Mouse (Mus musculus): ENCODE results near the gene Txk. TPM values are rescaled to one million over a fixed set of nuclear protein-coding genes. Genes with fewer than 3 reads are reported as not detected.

Txk gene
- polyA plus RNA-seq, 1 experiment from 2014 or later = 0.27 TPM

- Histone ChIP-seq H3K27ac (no peak overlapping the region), H3K36me3 (ENCODE audit: inconsistent target) (no peaks in the 10 kb centered on the region), H3K4me3 (ENCODE audit: inconsistent target) (no peak overlapping the region), H3K79me2 (ENCODE audit: inconsistent target) (no peaks in the 10 kb centered on the region)
- WGBS (ENCODE audit: missing documents) = 100% methylated on average over 1 of the region's 2 CpGs
Measured at GRCm38 (mm10) chr5:72694684-72695083, 57.9 kb downstream of the Txk start.

- H3K4me3 ChIP-seq (ENCODE audit: inconsistent target) = no peak overlapping the region
- 97% methylated on average over 3 of the region's 5 CpGs for WGBS (ENCODE audit: missing documents)
- no peak overlapping the region for H3K27ac ChIP-seq
- H3K79me2 ChIP-seq (ENCODE audit: inconsistent target) = no peaks in the 10 kb centered on the region
- no peaks in the 10 kb centered on the region for H3K36me3 ChIP-seq (ENCODE audit: inconsistent target)
Measured at GRCm38 (mm10) chr5:72690516-72690915, 62.1 kb downstream of the Txk start.

DNA sequence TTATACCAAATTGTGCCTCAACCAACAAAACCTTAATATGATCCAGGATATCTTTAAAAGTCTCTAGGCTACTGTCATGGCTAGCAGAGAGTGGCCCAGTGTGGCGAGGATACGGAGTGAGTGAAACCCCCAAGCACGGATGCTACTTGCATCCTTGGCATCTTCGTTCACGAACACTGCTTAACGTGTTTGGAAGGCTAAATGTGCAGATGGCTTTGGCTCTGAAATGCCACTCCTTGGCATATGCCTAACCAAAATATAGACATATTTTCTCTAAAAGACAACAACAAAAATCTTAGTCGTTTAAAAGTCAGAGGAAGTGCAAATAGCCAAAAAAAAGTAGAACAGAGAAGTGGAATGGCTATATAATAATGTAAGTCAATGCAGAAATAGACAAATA is 63.0 kb downstream of the Txk start:
- no peak overlapping the region for H3K4me3 ChIP-seq (ENCODE audit: inconsistent target)
- no peaks in the 10 kb centered on the region for H3K36me3 ChIP-seq (ENCODE audit: inconsistent target)
- H3K27ac ChIP-seq = no peak overlapping the region
- 91% methylated on average over 7 of the region's 7 CpGs for WGBS (ENCODE audit: missing documents)
- H3K79me2 ChIP-seq (ENCODE audit: inconsistent target) = no peaks in the 10 kb centered on the region

DNA sequence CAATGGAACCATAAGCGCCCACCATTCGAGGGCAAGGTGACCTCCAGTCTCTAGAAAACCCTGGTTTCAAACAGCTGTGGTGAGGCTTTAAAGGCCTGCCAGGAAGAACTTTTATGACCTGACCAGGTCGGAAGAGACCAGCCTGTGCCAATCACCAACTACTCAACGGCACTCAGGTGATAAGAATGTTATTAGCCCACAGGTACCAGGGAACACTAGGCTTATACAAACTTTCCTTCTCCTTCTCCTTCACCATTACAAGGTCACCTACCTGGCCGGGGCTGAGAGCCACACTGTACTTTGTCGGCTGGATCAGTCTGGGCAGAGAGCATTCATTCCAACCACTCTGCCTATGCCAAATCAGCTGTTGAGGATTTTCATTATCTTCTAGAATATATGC is 71.1 kb downstream of the Txk start:
- H3K79me2 ChIP-seq (ENCODE audit: inconsistent target) = no peaks in the 10 kb centered on the region
- H3K27ac ChIP-seq = no peak overlapping the region
- no peak overlapping the region for H3K4me3 ChIP-seq (ENCODE audit: inconsistent target)
- 68% methylated on average over 6 of the region's 6 CpGs for WGBS (ENCODE audit: missing documents)
- H3K36me3 ChIP-seq (ENCODE audit: inconsistent target) = no peaks in the 10 kb centered on the region

DNA sequence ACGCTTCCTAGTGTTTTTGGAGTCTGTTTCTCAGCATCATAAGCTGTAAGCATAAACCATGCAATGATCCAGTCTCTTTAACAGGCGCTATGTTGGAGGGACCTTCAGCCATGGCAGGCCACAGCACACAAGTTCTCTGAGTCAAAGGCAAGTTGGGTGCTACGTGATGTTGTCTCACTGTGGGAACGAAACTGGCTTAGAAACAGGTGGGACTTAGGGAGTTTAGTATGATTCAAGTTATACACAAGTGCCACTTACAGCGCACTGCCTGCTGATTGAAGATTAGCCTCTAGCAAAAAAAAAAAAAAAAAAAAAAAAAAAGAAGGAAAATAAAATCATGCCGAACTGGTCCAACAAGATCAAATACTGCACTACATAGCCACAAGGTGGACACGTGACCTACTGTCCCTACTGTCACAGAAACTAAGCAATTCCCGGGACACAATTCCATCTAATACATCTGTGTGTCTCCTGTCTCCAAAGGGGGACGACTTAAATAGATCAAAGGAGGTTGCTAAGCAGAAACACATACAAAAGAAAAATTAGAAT is 77.5 kb downstream of the Txk start:
- Histone ChIP-seq H3K4me3 (ENCODE audit: inconsistent target) (no peak overlapping the region), H3K79me2 (ENCODE audit: inconsistent target) (no peaks in the 10 kb centered on the region), H3K36me3 (ENCODE audit: inconsistent target) (no peaks in the 10 kb centered on the region), H3K27ac (no peak overlapping the region)
- WGBS (ENCODE audit: missing documents) = 93% methylated on average over 9 of the region's 9 CpGs

DNA sequence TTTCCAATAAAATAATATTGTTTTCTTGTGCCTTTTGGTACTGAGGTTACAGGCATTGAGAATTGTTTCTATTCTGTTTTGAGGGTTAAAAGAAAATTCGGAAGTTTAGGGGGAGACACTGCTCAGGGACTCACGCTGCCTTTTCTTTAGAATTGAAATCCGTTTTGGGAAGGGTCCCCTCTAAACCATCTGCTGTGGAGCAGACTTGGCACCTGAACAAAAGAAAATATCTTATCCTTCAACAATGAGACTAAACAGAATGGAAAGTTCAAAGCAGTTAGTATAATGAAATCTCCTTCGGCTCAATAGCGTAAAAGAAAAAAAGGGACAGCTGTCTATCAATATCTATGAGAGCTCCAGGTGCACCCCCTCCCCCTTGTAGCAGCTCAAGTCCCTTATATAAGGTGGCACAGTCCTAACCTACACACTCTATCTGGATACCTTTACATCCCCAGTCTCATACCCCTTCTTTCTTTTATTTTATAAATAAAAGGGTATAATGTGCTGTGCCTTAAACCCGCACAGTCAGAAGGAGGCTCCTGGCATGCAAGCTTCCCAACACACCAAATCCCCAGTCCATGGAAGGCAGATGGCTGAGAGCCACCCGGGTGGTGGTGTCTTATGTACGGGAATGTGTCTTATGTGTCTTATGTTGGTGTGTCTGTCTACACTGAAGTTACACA is 81.4 kb downstream of the Txk start:
- H3K27ac ChIP-seq = no peak overlapping the region
- H3K79me2 ChIP-seq (ENCODE audit: inconsistent target) = no peaks in the 10 kb centered on the region
- no peak overlapping the region for H3K4me3 ChIP-seq (ENCODE audit: inconsistent target)
- H3K36me3 ChIP-seq (ENCODE audit: inconsistent target) = no peaks in the 10 kb centered on the region
- WGBS (ENCODE audit: missing documents) = 92% methylated on average over 8 of the region's 8 CpGs

DNA sequence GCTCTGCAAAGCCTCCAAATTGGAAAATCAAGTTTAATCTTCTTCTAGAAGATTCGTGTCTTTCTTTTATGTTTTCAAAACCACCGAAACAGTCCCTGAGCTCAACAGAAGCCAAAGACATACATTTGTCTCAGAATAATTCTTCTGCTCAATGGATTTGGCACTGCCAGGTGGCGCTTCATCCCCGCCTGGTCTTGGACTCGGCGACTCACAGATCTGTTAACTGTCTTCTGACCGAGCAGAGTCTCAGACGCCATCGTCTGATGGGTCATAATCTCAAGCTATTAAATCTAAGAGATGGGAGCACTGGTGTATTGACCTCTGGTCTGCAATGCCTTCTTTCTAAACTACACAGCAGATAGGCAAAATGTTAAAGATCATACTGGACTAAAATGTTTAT is 84.2 kb downstream of the Txk start:
- Histone ChIP-seq H3K36me3 (ENCODE audit: inconsistent target) (no peaks in the 10 kb centered on the region), H3K27ac (no peak overlapping the region), H3K4me3 (ENCODE audit: inconsistent target) (no peak overlapping the region), H3K79me2 (ENCODE audit: inconsistent target) (no peaks in the 10 kb centered on the region)
- WGBS (ENCODE audit: missing documents) = 89% methylated on average over 9 of the region's 9 CpGs

DNA sequence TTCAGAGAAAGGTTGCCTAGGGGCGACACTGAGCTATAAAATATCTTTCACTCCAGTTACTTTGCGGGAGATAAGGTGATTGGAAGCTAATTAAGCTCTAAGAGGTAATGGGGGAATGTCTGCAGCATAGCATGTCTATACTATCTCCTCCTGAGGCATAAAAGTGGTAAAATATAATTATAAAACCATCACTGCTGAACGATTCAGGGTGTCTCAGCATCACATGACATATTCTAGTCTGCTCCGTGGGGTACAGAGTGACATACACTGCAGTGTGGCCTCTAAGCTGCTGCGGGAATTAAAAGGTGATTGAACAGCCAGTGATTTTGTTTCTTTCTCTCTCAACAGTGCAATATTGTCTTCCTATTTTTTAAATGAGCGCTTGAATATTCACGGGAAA is 86.1 kb downstream of the Txk start:
- no peak overlapping the region for H3K4me3 ChIP-seq (ENCODE audit: inconsistent target)

DNA sequence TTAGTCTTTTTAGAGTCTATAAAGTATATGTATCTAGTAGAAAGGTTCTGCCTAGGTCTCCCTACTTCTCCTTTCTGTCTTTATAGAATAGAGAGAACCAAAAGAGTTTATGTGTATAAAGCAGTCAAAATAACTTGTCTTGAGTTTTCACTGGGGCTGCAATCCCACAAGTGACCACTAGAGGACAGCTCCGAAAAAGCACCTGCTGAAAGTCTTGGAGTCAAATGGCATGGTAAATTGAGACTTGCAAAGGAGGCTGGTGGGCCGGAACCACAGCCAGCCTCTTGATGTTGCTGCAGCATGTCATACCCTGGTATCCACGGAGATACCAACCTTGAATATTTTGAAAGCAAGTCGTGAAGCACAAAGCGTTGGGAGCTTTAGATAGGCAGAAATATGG is 87.3 kb downstream of the Txk start:
- WGBS (ENCODE audit: missing documents) = 42% methylated on average over 5 of the region's 5 CpGs
- H3K36me3 ChIP-seq (ENCODE audit: inconsistent target) = no peaks in the 10 kb centered on the region
- H3K27ac ChIP-seq = no peak overlapping the region
- no peak overlapping the region for H3K4me3 ChIP-seq (ENCODE audit: inconsistent target)
- H3K79me2 ChIP-seq (ENCODE audit: inconsistent target) = no peaks in the 10 kb centered on the region

More for the DNA sequence above, 86.1 kb downstream of the Txk start:
- 95% methylated on average over 7 of the region's 7 CpGs for WGBS (ENCODE audit: missing documents)
- H3K36me3 ChIP-seq (ENCODE audit: inconsistent target) = no peaks in the 10 kb centered on the region
- no peak overlapping the region for H3K27ac ChIP-seq
- no peaks in the 10 kb centered on the region for H3K79me2 ChIP-seq (ENCODE audit: inconsistent target)

GRCm38 (mm10) chr5:72664854-72665253 is 87.7 kb downstream of the Txk start:
- Histone ChIP-seq H3K27ac (no peak overlapping the region), H3K36me3 (ENCODE audit: inconsistent target) (no peaks in the 10 kb centered on the region), H3K4me3 (ENCODE audit: inconsistent target) (no peak overlapping the region), H3K79me2 (ENCODE audit: inconsistent target) (no peaks in the 10 kb centered on the region)
- WGBS (ENCODE audit: missing documents) = 52% methylated on average over 3 of the region's 3 CpGs

DNA sequence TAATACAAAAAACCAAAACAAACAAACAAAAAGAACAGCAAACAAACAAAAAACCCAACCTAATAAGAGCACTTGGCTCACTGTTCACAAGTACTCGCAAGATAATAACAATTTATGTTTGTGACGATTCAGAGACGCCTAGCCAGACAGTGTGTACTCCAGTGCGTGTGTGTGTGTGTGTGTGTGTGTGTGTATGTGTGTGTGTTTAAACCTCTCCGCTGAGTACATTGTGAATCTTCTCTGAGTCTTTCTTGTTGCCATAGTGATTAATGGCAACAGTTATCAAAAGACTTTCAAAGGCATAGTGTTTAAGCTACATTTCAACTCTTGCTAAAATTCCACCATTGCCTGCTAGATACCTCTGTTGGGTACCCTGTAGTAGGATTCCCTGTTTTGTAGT is 88.5 kb downstream of the Txk start:
- no peak overlapping the region for H3K27ac ChIP-seq
- H3K4me3 ChIP-seq (ENCODE audit: inconsistent target) = no peak overlapping the region
- H3K36me3 ChIP-seq (ENCODE audit: inconsistent target) = no peaks in the 10 kb centered on the region
- 93% methylated on average over 5 of the region's 5 CpGs for WGBS (ENCODE audit: missing documents)
- H3K79me2 ChIP-seq (ENCODE audit: inconsistent target) = no peaks in the 10 kb centered on the region

GRCm38 (mm10) chr5:72661051-72661781 is 91.4 kb downstream of the Txk start:
- H3K4me3 ChIP-seq (ENCODE audit: inconsistent target) = no peak overlapping the region
- H3K79me2 ChIP-seq (ENCODE audit: inconsistent target) = no peaks in the 10 kb centered on the region
- H3K27ac ChIP-seq = no peak overlapping the region
- WGBS (ENCODE audit: missing documents) = 82% methylated on average over 6 of the region's 6 CpGs
- no peaks in the 10 kb centered on the region for H3K36me3 ChIP-seq (ENCODE audit: inconsistent target)

- no peak overlapping the region for H3K27ac ChIP-seq
- H3K4me3 ChIP-seq (ENCODE audit: inconsistent target) = no peak overlapping the region
- H3K36me3 ChIP-seq (ENCODE audit: inconsistent target) = no peaks in the 10 kb centered on the region
- WGBS (ENCODE audit: missing documents) = 92% methylated on average over 13 of the region's 13 CpGs
- H3K79me2 ChIP-seq (ENCODE audit: inconsistent target) = no peaks in the 10 kb centered on the region
Measured at GRCm38 (mm10) chr5:72658375-72658774, 94.2 kb downstream of the Txk start.

DNA sequence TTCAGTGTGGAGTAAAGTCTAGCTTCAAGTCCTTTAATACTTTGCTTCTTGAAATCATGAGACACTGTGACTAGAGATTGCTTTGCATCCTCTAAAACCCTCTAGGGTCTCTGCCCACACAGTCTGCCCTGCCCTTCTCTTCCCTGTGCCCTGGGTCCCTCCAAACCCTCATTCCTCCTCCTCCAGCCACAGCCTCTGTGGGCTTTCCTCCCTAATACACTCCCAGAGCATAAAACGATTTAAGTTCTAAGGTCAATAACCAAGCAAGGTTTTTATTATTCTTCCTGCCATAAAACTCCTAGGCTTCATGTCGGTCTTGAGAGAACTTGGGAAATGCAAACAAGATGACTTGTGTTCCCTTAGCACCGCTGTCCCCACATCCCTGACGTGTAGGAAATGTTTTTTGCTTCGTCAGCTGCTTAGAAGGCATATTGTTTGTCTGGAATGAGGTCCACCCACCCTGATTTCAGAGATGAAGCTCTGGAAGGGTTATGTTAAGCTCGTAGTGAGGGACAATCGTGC is 96.2 kb downstream of the Txk start:
- H3K36me3 ChIP-seq (ENCODE audit: inconsistent target) = no peaks in the 10 kb centered on the region
- 74% methylated on average over 7 of the region's 7 CpGs for WGBS (ENCODE audit: missing documents)
- no peaks in the 10 kb centered on the region for H3K79me2 ChIP-seq (ENCODE audit: inconsistent target)
- no peak overlapping the region for H3K4me3 ChIP-seq (ENCODE audit: inconsistent target)
- no peak overlapping the region for H3K27ac ChIP-seq

DNA sequence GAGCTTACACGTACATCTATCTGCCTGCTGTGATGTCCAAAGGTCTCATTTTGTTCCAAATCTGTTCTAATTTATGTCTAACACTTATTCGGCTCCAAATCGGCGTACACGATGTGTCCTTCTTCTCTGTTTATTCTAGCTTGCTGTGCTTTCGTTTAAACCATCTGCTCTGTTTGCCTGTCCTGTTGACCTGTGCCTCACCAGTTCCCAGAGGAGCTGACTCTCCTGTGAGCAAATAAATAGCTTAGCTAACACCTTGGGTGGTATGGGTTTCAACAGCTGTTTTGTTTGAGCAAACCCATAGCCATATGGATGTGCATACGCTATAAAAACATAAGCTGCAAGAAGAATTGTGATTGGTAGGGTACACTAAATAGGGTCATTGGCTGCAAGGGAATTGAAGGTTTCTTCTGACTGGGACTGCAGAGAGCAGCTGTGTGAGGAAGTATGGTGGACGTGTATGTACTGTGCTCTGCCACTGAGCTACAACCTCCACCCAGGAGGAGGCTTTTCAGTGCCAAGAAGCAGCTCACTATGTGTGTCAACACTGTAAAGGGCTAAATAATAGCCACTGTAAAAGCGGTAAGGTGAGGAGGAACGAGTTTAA is 99.4 kb downstream of the Txk start:
- Histone ChIP-seq H3K4me3 (ENCODE audit: inconsistent target) (no peak overlapping the region), H3K36me3 (ENCODE audit: inconsistent target) (no peaks in the 10 kb centered on the region), H3K79me2 (ENCODE audit: inconsistent target) (no peaks in the 10 kb centered on the region), H3K27ac (no peak overlapping the region)
- WGBS (ENCODE audit: missing documents) = 89% methylated on average over 10 of the region's 10 CpGs
